In the genomic region with DNA sequence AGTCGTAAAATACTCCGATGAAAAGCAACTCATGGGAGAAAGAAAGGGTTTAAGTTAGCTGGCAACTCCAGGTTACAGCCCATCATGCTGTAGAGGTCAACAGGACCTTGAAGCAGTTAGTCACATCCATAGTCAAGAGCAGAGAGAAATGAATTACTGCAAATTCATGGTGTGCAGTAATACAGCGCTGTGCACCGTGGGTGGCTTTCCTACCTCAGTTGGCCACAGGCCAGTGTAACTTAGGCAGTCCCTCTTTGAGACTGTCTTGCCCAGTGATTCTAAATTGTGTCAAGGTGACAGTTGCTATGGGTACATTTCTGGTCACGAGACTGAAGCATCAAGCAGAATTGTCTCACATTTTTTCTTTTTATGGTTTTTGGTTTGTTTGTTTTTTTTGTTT, we compare ENCODE assay signal across 9 mouse cellular contexts.
"Had no signal": no experiment of that assay in that cellular context is flagged by ENCODE, and none has a peak within 500 bp of the region (broad histone marks: within the 10 kb centered on the region; RNA-seq: fewer than 3 reads in every experiment).

No protein-coding gene starts in this region.

- DNase-seq: kidney, adult 8-10 months; kidney, postnatal 14 days; layer of hippocampus, postnatal 36 days; liver, postnatal 0 days; lung, embryonic 14.5 days; retina, postnatal 1 day; right cerebral cortex, postnatal 25 days; spleen, adult 18-20 months; thymus, postnatal 25 days had no signal
